Mouse (Mus musculus) embryonic fibroblast, embryonic 13.5 days (primary cell): Measurements from ENCODE around the gene Dennd1a.

Source experiments
- CTCF ChIP-seq: IDR thresholded peaks from 2 replicates; pipeline ENCODE4 v1.5.1; 2011; ENCODE audit warnings: mild to moderate bottlenecking, control low read depth, low read length, moderate library complexity, borderline replicate concordance; ENCODE audit not compliant: insufficient read depth
- POLR2A ChIP-seq: IDR thresholded peaks from 2 replicates; pipeline ENCODE4 v1.6.1; 2011; ENCODE audit warnings: low read depth, mild to moderate bottlenecking, control low read depth, low read length, moderate library complexity

DNA sequence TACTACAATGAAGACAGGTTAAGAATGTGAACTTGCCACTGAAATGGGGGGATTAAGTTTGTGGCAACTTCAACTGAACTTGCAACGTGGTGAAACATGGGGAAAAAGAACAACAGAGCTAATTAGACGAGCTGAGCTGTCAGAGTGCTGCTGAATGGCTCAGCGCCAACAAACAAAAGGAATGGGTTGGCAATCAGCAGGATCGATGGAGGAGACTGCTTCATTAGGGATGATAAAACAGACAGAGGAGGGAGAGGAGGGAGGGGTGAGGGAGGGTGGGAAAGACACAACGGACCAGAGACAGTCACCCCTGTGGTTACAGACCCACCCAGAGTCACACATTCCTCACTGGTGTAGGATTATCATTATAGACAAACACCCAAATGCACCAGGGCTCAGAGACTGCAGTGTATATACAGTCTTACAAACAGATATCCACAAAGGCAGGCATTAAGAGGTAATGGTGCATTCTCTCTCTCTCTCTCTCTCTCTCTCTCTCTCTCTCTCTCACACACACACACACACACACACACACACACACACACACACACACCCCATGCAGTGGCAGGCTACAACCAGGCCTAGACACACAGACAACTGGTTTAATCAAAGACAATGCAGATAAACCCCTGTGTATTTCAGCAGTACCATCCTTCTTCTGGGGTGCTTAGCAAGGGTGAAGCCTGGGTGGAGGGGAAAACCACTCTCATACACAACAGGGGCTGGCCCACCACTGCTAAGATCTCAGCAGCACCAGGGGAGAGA is 468.2 kb downstream of the Dennd1a start:
- TF ChIP-seq CTCF (no peak), POLR2A (no peak)
